Mouse (Mus musculus): ENCODE measurements at regions not wholly inside any gene's neighbourhood (a gene's known extent, or its start where the extent isn't known, plus 50 kb on each side); places are given as distances from the start of the nearest gene placed in this dataset.

DNA sequence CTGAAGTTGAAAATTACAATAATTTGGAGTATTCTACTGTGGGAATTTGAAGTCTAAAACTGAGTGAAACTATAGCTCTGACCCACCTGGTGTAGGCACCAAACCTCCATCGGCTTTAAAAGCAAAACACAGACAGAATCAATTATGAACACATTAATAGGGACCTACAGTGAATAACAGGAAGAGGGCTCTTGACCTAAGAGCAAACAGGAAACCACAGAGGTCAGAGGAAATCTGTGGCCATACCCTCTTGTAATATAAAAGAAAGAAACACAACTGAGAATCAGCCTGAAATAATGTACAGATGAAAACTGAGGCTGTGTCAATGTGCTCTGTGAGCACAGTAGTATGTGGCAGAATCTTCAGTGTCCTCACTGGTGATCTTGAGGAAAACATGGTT, 789.7 kb upstream of the Zfp386 start:
- TF ChIP-seq CTCF (IDR thresholded peaks at IDR 0.05; ENCODE audit: low read depth, low read length) (no peak), TAL1 (conservative IDR thresholded peaks at IDR 0.05; ENCODE audit: low read depth, low read length) (no peak)

Measured in G1E (cell line).